Mouse (Mus musculus) kidney, adult 2 months (tissue): Measurements from ENCODE around the gene Prtn3. TPM values are rescaled to one million over a fixed set of nuclear protein-coding genes. Genes with fewer than 3 reads are reported as not detected.

Experiments used
- DNase-seq: peaks from one replicate; pipeline ENCODE4 v3.0.0; 2021
- H3K27ac ChIP-seq: fragments of 200-500 bp; 2 replicates; pipeline ENCODE4 v1.5.1; 2012; ENCODE audit warnings: low read depth, low read length, control low read depth, inconsistent platforms; ENCODE audit not compliant: insufficient read depth
- H3K27me3 ChIP-seq: fragments of 200-500 bp; replicated peaks from 2 replicates; pipeline ENCODE4 v1.6.1; 2012; ENCODE audit warnings: mild to moderate bottlenecking, moderate library complexity, low read length, inconsistent platforms; ENCODE audit not compliant: control insufficient read depth, insufficient read depth
- H3K36me3 ChIP-seq: fragments of 200-500 bp; 2 replicates; pipeline ENCODE4 v1.6.1; 2012; ENCODE audit warnings: mild to moderate bottlenecking, moderate library complexity, low read length, inconsistent platforms; ENCODE audit not compliant: control insufficient read depth, insufficient read depth
- H3K4me1 ChIP-seq: fragments of 200-500 bp; 2 replicates; pipeline ENCODE4 v1.6.1; 2011; ENCODE audit warnings: low read length; ENCODE audit not compliant: control insufficient read depth, insufficient read depth
- H3K4me3 ChIP-seq: fragments of 200-500 bp; 2 replicates; pipeline ENCODE4 v1.5.1; 2011; ENCODE audit warnings: mild to moderate bottlenecking, low read depth, low read length, control low read depth; ENCODE audit not compliant: insufficient read depth
- CTCF ChIP-seq: fragments of 200-500 bp; conservative IDR thresholded peaks from 2 replicates; pipeline ENCODE4 v1.5.1; 2011; ENCODE audit warnings: low read depth, mild to moderate bottlenecking, control low read depth, low read length, moderate library complexity, mixed read lengths; ENCODE audit not compliant: insufficient read depth, insufficient read length
- POLR2A ChIP-seq: fragments of 200-500 bp; IDR thresholded peaks from one replicate; pipeline ENCODE4 v1.6.1; 2011; ENCODE audit warnings: low read depth, low read length, control low read depth
- WGBS: fragments of 180-500 bp; shearing (Covaris S2); methylation state at CpG from one replicate; pipeline ENCODE4 v1.1.7; 2018; 5-methylcytosine and 5-hydroxymethylcytosine counted together
- polyA plus RNA-seq: library from polyadenylated mRNA; depleted of rRNA; stranded (reverse); fragments of >200 nt; gene quantifications from 2 replicates; pipeline ENCODE4 v1.2.3, GENCODE M21; 2012

Prtn3 gene
- polyA plus RNA-seq, 1 experiment = 0.99 TPM

DNA sequence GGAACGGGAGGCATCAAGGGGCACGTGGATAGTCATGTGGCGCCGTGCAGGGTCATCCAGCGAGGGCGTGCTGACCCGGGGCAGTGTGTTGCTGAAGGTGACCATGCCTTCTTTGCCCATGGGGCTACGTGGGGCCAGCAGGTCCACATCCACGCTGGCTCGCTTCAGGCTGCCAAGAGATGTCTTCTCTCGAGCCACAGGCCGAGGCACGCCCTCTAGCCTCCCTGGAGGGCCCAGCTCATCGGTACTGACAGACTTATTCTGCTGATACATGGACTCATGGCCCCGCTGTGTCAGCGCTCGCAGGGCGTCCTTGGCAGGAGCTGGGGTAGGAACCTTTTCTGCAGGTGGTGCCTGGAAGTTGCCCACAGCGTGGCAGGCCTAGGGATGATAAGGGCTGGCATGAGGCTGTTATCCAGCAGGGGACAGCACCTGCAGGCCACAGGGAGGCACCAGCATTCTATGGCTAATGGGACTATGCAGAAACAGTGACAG is 8.4 kb upstream of the Prtn3 start:
- TF ChIP-seq POLR2A (no peak), CTCF (peak; percentile 71)
- Histone ChIP-seq H3K27me3 (no peaks in the 10 kb centered on the region), H3K4me3 (no peak overlapping the region), H3K4me1 (peaks cover 22% of the 10 kb centered on the region), H3K36me3 (peaks cover 4% of the 10 kb centered on the region; the same call in 1 of the 2 replicates), H3K27ac (no peak overlapping the region)
- DNase-seq = peak; percentile 74
- WGBS = 40% methylated on average over 19 of the region's 19 CpGs

DNA sequence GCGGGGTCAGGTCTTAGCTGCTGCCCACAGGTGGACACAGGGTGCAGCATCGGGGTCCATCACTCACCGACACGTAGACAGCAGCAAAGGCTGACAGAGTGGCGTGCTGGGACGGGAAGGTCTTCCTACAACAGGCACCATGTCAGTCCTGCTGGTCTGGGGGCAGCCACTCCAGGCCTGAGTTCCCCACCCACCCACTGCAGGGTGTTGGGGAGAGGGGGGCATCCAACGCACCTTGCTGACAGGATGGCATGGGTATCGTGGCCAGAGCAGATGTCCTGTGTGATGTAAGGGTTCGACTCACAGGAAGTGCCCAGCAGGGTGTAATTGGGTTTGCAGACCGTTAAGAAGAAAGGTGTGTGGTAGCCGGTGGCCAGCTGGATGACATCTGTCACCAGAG is 7.7 kb upstream of the Prtn3 start:
- DNase-seq = no peak
- Histone ChIP-seq H3K27ac (no peak overlapping the region), H3K27me3 (no peaks in the 10 kb centered on the region), H3K4me3 (no peak overlapping the region), H3K36me3 (peaks cover 2% of the 10 kb centered on the region; the same call in 1 of the 2 replicates), H3K4me1 (peaks cover 15% of the 10 kb centered on the region)
- WGBS = 82% methylated on average over 11 of the region's 11 CpGs
- no peak for TF ChIP-seq POLR2A
- no peak for TF ChIP-seq CTCF

- Histone ChIP-seq H3K36me3 (no peaks in the 10 kb centered on the region), H3K4me3 (no peak overlapping the region), H3K4me1 (0 out of 2 replicates have a peak, but pooled peaks cover 6% of the 10 kb centered on the region), H3K27ac (no peak overlapping the region), H3K27me3 (no peaks in the 10 kb centered on the region)
- DNase-seq = no peak
- TF ChIP-seq CTCF (no peak), POLR2A (no peak)
- 92% methylated on average over 8 of the region's 8 CpGs for WGBS
These were observed 2.4 kb upstream of the Prtn3 start for GRCm38 (mm10) chr10:79871845-79872244.

GRCm38 (mm10) chr10:79872862-79873261 is 1.4 kb upstream of the Prtn3 start:
- WGBS = 65% methylated on average over 3 of the region's 3 CpGs
- TF ChIP-seq CTCF (no peak), POLR2A (no peak)
- H3K36me3 ChIP-seq = no peaks in the 10 kb centered on the region
- no peak overlapping the region for H3K4me3 ChIP-seq
- 0 out of 2 replicates have a peak, but pooled peaks cover 6% of the 10 kb centered on the region for H3K4me1 ChIP-seq
- DNase-seq = no peak
- H3K27ac ChIP-seq = no peak overlapping the region
- no peaks in the 10 kb centered on the region for H3K27me3 ChIP-seq

- no peak for DNase-seq
- 39% methylated on average over 6 of the region's 6 CpGs for WGBS
- Histone ChIP-seq H3K4me1 (0 out of 2 replicates have a peak, but pooled peaks cover 6% of the 10 kb centered on the region), H3K27ac (no peak overlapping the region), H3K36me3 (no peaks in the 10 kb centered on the region), H3K27me3 (no peaks in the 10 kb centered on the region), H3K4me3 (no peak overlapping the region)
- no peak for TF ChIP-seq CTCF
- TF ChIP-seq POLR2A = no peak
These were observed 963 bp upstream of the Prtn3 start for GRCm38 (mm10) chr10:79873313-79873712.

GRCm38 (mm10) chr10:79873715-79874289 is 474 bp upstream of the Prtn3 start:
- no peaks in the 10 kb centered on the region for H3K27me3 ChIP-seq
- peak overlapping the region; percentile 47 for H3K4me3 ChIP-seq
- H3K27ac ChIP-seq = no peak overlapping the region
- H3K36me3 ChIP-seq = no peaks in the 10 kb centered on the region
- TF ChIP-seq CTCF = no peak
- no peak for TF ChIP-seq POLR2A
- WGBS = 9% methylated on average over 26 of the region's 26 CpGs
- DNase-seq = no peak
- 0 out of 2 replicates have a peak, but pooled peaks cover 6% of the 10 kb centered on the region for H3K4me1 ChIP-seq

DNA sequence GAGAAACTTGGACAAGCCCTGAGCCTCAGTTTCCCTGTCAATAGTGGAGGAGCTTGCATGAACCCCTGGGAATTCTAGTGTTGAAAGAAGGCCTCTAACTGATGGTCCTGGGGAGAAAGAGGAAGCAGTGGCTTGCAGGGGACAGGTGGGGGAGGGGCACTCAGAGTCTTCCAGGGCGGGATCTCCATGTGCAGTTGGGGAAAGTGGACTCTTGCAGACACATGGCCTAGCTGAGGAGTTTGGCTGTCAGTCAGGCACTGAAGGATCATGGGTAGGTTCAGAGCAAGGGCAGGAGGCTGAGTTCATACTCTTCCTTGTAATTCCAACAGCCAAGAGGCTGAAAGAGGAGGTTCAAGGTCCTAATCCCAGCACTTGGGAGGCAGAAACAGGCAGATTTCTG is 2.9 kb downstream of the Prtn3 start:
- no peak for TF ChIP-seq POLR2A
- no peak for TF ChIP-seq CTCF
- no peak for DNase-seq
- WGBS = 65% methylated on average over 1 of the region's 1 CpGs
- H3K4me3 ChIP-seq = no peak overlapping the region
- H3K27me3 ChIP-seq = no peaks in the 10 kb centered on the region
- H3K4me1 ChIP-seq = 0 out of 2 replicates have a peak, but pooled peaks cover 9% of the 10 kb centered on the region
- H3K27ac ChIP-seq = no peak overlapping the region
- H3K36me3 ChIP-seq = no peaks in the 10 kb centered on the region
